Mouse (Mus musculus): ENCODE measurements around the gene Ripor3.

DNA sequence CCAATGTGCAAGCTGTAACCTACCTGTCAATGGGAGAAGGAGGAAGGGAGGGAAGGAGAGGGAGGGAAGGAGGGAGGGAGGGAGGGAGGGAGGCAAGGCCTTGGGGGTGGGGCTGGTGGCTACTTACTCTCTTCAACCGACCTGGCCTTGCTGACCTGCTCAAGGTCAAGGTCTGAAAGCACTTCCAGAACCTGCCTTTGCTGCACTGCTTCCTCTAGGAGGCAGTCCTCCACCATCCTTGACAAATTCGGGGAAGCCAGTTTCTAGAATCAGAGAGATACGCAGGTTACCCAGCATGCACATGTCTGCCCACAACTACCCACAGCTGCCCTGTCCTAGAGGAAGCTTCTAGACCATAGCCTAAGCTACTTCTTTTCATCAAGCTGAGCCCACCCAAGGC is 25.5 kb downstream of the Ripor3 start:
- TF ChIP-seq POLR2A (IDR thresholded peaks at IDR 0.05; ENCODE audit: low read depth, low read length) (no peak), CTCF (IDR thresholded peaks at IDR 0.05; ENCODE audit: extremely low read depth, insufficient read depth, insufficient read length, insufficient replicate concordance) (no peak; the same call in 1 of the 2 replicates)

Measured in spleen, adult 2 months (tissue).